Mouse (Mus musculus) gastrocnemius, postnatal 25 days (tissue): Measurements from ENCODE around the gene H2al1n. TPM values are rescaled to one million over a fixed set of nuclear protein-coding genes. Genes with fewer than 3 reads are reported as not detected.
"Not testable (repeated sequence)": the region's sequence is repeated elsewhere in the genome, so short reads cannot be mapped to it uniquely, and the experiment has no call there.

ENCODE experiments used
- DNase-seq: peaks from one replicate; pipeline ENCODE4 v3.0.0; 2022
- long read RNA-seq, 2 experiments: library from polyadenylated mRNA; stranded (forward); transcript quantifications; one replicate each; pipeline ENCODE4 v2.0.0; 2021
- total RNA-seq, 2 experiments: library from RNA; stranded (reverse); gene quantifications; 1 replicate in 1 of 2; 2 replicates in 1 of 2; pipeline ENCODE4 v1.2.3; 2021

H2al1n gene
- not detected for total RNA-seq
- long read RNA-seq, experiment 1, result 0 reads
- long read RNA-seq, experiment 2, result 0 reads

DNA sequence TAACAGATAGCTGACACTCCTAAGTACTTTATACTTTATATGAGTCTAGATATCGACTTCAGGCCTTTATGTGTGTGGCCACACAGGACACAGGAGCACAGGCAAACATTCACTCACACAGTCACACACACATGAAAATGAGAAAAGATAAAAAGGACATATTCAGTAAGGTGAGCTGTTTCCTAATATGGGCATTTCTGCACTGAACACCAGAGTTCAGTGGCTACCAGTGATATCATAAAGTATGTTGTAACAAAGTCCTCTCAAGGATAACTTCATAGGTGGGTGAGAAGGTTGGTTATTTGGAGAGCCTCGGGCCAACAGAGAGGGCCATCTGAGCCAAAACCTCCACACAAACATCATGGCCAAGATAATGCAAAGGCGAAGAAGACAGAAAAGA lies at the start of gene H2al1n:
H2al1n (plus strand) TSS at position 301 of the 400 bp plus-strand sequence.
- not testable (repeated sequence) for DNase-seq

DNA sequence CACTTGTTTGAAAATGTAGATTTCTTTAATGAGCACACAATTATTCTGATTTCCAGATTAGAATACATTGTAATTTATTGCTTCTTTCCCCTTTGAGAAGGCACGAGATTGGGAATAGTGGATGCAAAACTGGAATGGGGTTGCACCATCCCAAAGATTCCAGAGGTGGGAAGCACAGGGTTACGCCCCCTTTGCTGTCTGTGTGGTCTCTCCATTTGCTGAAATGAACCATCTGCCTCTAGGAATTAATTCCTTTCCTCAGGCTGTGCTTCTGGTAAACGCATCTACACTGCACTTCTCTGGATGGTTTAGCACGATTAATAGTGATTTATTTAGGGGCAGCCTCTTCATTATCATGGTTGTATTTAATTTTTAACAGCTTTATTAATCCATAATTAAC lies 11.7 kb upstream of the H2al1n start:
- DNase-seq, result no peak

DNA sequence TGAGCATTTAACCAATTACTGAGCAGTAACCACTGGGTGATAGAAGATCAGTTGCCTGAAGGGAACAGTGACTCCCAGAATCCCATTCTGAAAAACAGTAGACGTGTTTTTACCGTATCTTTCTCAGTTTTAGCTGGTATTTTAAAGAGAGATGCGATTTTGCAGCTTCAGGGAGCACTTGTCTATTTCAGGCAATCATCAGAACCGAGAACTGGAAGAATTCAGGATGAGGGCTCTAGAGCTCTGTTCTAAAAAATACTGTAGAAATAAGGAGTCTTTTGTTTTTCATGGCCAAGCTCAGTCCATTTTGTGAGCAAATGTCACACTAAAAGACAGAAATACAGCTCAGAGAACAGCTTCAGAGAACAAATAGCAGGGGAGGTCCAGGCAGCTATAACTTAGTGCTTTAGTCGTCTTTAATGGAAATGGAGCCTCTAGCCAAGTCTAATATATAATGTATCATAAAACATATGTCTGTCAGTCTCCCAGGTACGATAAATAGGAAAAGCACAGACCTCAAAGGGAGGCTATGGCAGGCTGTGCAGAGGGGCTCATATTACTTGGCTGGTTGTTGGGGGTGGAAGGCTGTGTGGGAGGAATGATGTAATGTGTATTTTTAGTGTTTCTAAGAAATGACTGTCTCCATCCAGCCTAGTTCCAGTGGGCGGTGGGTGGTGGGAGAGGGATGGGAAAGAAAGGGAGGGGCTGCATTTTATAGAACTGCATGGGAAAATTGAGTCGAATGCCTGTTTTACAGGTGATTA lies 4.7 kb upstream of the H2al1n start:
- no peak for DNase-seq

DNA sequence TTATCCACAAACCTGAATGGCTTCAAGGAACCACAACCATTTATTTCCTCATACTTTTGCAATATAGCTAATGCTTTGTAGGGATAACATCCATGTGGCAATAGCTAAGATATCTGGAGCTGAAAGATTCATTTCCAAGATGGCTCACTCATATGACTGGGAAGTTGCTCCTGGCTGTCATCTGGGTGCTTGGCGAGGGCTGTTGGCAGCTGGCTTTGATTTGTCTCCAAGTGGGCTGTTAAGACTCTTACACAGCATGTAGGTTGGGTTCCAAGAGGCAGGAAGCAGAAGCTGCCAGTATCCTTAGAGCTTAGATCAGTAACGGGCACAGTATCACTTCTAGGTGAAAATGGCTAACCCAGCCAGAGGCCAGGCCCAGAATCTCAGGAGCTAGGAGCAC lies 18.3 kb downstream of the H2al1n start:
- DNase-seq, result peak; percentile 56

DNA sequence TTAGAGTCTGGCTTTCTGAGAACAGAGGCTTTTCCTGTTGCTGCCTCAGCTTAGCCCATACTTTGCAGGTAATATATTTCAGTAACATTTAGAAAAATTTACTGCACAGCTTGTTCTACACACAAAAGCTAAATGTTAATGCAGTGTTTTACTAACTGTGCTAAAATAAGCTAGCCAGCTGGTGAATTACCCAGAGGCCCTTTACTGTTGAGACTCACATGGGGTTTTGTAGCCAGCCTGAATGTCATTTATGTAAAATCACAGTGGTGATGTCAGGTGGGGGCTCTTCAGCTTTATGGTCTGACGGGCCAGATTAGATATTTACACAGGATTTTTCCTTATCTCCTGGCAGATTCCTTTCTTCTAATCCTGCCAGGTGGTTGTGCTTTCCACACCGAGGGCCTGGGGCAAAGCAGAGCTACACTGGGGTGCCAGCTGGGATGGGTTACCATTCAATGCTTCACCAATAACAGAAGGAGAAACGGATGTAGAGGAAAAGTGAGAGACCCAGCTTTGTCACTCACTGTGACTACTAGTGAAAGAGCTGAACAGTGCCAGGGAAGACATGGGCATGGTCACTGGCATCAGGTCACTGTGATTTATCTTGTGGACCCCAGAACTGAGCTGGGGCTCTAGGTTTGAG lies 48.8 kb downstream of the H2al1n start:
- no peak for DNase-seq
